Mouse (Mus musculus) G1E (cell line): Measurements from ENCODE around the gene Ankrd54.

ENCODE experiments used
- CTCF ChIP-seq: IDR thresholded peaks from 2 replicates; pipeline ENCODE4 v1.5.1; 2012; ENCODE audit warnings: low read depth, low read length, inconsistent platforms, mixed read lengths
- POLR2AphosphoS5 ChIP-seq: IDR thresholded peaks from 2 replicates; pipeline ENCODE4 v1.6.1; 2012; ENCODE audit warnings: low read depth, low read length, inconsistent platforms; ENCODE audit not compliant: insufficient replicate concordance

DNA sequence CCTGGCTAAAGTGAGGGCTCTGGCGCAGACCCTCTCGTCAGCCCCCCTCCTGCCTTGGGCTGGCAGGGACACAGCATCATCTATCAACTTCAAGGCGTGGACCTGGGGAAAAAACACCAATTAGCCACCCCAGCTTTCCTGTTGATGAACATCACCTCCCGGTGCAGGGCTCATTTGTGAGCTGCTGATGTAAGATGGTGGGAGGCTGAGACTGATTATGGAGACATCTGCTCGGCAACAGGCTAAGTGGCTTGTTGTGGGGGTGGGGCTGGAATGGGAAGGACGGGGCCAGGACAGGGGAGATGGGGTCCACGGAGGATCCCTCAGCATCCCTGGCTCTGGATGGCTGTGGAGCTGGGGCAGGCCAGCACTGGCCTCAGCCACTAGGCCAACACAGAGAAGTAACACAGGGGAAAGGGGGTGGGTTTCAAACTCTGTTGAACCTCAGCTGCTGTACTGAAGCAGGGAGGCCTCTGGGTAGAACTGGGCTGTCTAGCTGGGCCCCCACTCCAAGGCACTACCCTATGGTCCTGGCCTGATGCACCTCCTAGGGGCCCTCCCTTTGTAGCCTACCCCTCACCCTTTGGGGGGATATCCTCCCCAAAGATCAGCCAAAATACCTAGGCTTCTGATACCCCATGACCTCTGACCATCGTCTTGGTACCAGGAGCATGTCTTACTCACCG is 12.4 kb downstream of the Ankrd54 start:
- no peak for TF ChIP-seq POLR2AphosphoS5
- TF ChIP-seq CTCF: no peak
